Mouse (Mus musculus) retina, postnatal 1 day (tissue): ENCODE measurements around the gene Klf5.

Experiments
- DNase-seq: peaks from one replicate; pipeline ENCODE4 v3.0.0-alpha.2; 2012

Klf5 gene

GRCm38 (mm10) chr14:99310358-99310757, 11.9 kb downstream of the Klf5 start:
- DNase-seq: no peak

DNA sequence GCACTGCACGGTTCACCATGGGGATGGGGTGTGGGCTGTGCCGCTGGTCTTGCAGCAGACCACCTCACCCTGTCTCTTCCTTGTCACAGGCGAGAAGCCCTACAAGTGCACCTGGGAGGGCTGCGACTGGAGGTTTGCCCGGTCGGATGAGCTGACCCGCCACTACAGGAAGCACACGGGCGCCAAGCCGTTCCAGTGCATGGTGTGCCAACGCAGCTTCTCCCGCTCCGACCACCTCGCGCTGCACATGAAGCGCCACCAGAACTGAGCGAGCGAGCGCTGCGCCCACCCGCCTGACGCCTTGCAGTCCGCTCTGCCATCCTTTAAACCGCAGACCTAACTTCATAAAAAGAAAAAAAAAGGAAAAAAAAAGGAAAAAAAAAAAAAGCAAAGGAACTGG, 14.6 kb downstream of the Klf5 start:
- DNase-seq: no peak

- no peak for DNase-seq
Measured at GRCm38 (mm10) chr14:99316275-99316674, 17.8 kb downstream of the Klf5 start.

DNA sequence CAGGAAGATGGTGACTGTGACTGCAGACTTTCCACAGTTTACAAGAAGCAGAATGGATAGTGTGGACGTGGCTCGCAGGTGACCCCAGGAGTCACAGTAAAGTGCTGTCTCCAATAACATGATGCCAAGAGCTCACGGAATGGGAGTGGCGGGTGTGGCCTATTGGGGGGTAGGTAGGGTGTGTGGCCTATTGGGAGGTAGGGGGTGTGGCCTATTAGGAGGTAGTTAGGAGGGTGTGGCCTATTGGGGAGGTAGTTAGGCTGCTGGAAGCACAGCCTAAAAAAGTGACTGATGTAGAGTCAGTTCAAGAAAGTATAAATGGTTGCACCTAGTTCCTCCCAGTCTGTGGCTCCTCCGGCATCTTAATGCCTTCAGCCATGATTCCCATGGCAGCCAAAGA, 22.2 kb downstream of the Klf5 start:
- DNase-seq: no peak

- DNase-seq: no peak
Measured at GRCm38 (mm10) chr14:99323376-99323775, 24.9 kb downstream of the Klf5 start.

GRCm38 (mm10) chr14:99324523-99324922, 26.0 kb downstream of the Klf5 start:
- DNase-seq: no peak

DNA sequence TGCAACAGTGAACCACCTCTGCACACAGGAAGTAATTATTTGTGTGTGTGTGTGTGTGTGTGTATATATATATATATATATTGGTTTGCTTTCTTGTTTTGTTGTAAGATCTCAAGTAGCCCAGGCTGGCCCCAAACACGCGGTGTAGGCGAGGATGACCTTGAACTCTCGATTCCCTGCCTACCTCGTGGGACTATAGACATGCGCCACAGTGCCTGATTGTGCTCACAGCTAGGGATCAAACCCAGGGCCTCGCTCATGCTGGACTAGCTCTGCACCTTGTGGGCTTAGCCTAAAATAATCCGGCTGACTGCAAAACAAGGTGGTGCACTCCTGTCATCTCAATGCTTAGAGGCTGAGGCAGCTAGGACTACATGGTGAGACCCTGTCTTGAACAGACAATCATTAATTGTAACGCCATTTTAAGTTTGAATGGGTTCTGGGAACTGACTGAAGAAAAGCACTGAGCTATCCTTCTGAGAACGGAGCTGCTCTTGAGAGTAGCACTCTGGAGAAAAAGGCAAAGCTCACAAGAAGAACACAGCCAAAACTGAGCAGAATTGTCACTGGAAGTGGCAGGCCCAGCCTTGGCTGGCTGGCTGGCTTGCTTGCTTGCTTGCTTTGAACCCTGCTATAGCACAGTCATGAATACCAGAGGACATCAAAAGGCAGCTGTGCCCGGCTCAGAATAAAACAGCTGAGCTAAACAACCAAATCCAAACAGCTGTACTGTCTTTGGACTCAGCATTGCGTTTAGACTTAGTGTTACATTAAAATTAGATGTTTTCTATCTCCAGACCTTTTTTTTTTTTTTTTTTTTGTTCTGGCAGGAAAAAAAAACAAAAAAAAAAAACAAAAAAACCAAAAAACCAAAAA, 27.3 kb downstream of the Klf5 start:
- no peak for DNase-seq

GRCm38 (mm10) chr14:99336598-99336997, 38.1 kb downstream of the Klf5 start:
- no peak for DNase-seq

GRCm38 (mm10) chr14:99339021-99339420, 40.5 kb downstream of the Klf5 start:
- no peak for DNase-seq

GRCm38 (mm10) chr14:99339681-99340522, 41.4 kb downstream of the Klf5 start:
- no peak for DNase-seq

- no peak for DNase-seq
Measured at GRCm38 (mm10) chr14:99340703-99341102, 42.2 kb downstream of the Klf5 start.

- no peak for DNase-seq
Measured at GRCm38 (mm10) chr14:99348175-99348764, 49.8 kb downstream of the Klf5 start.

GRCm38 (mm10) chr14:99349606-99350005, 51.1 kb downstream of the Klf5 start:
- DNase-seq: no peak

GRCm38 (mm10) chr14:99352989-99353388, 54.5 kb downstream of the Klf5 start:
- DNase-seq: no peak

- no peak for DNase-seq
Measured at GRCm38 (mm10) chr14:99354046-99354445, 55.6 kb downstream of the Klf5 start.

DNA sequence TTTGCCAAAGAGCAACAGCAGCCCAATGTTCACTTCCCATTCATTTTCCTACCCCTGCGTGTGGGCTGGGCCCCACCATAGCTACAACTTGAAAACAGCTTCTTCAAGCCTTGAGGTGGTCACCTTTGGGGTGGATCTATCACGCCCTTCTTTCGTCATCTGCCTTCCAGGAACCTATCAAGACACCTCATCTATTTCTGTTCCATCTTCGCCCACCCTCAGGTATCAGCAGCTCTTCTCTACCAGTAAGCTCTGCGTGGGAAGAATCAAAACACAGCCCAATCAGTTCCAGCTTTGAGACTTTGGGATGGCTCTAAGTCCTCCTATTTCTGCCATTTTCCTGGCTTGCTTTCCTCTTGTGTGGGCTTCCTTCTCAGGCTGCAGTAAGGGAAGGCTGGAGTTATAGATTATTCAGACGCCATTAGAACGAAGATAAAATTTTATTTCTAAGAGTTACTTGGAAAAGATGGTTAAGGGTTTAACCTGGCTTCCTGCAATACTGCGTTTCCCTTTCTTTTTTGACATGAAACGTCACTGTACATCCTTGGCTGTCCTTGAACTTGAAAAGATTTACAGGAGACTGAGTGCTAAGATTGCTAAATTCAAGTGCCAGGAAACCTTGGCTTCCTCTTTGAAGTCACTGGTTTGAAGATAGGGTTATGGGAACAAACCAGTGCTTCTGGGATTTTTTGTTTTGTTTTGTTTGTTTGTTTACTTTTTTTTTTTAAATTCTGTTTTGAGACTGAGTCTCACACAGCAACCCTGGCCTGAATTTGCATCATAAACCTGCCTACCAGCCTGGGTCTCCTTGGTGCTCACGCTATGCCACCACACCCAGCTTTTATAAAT, 56.5 kb downstream of the Klf5 start:
- DNase-seq: no peak

GRCm38 (mm10) chr14:99355610-99355870, 57.0 kb downstream of the Klf5 start:
- no peak for DNase-seq

- DNase-seq: no peak
Measured at GRCm38 (mm10) chr14:99362956-99363355, 64.5 kb downstream of the Klf5 start.

DNA sequence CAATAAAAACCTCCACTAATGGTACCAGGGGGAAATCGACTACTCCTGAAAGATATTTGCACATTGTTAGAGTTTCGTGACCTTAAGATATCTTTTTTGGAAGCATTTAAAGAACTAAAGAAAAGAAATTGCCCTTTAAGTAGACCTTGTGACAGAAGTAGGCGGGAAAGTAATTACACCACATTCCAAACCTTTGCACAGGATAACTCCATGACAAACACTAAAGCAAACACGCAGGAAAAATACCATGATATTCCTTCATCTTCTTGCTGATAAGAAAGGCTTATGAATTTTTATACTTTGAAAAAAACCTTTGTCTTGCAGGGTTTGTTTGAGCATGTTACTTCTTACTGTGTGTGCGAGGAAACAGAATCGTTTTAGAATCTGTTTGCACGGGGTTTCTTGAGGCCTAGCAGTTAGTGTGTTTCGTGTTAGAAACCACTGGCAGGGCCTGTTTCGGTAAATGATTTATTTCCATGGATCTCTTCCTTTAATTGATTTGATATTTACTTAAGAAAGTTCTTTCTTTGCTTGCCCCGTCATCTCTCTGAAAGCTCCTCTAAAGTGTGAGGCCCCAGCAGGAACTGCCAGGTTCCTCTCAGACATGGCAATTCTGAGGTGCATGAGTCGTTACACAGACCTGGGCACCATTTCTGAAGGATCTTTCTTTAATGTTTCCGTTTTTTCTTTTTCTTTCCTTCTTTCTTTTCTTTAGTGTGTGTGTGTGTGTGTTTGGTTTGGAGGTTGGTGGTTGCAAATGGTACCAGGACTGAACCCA, 65.7 kb downstream of the Klf5 start:
- DNase-seq: no peak
